Mouse (Mus musculus): ENCODE data around the gene Smarca4.
A peak's percentile ranks its signal among the peaks of the same experiment; 100 is the strongest.

Smarca4 gene

GRCm38 (mm10) chr9:21601073-21601472 is 14.9 kb upstream of the Smarca4 start:
- no peak for DNase-seq (ENCODE audit: low read depth, low spot score)

- DNase-seq (ENCODE audit: low read depth, low spot score) = peak; percentile 76
Observed at GRCm38 (mm10) chr9:21601722-21602399, 14.1 kb upstream of the Smarca4 start.

- no peak for DNase-seq (ENCODE audit: low read depth, low spot score)
Observed at GRCm38 (mm10) chr9:21604119-21604518, 11.8 kb upstream of the Smarca4 start.

GRCm38 (mm10) chr9:21605865-21606264 is 10.1 kb upstream of the Smarca4 start:
- no peak for DNase-seq (ENCODE audit: low read depth, low spot score)

- DNase-seq (ENCODE audit: low read depth, low spot score) = no peak
Observed at GRCm38 (mm10) chr9:21606648-21607047, 9.3 kb upstream of the Smarca4 start.

- DNase-seq (ENCODE audit: low read depth, low spot score) = no peak
Observed at GRCm38 (mm10) chr9:21609861-21610260, 6.1 kb upstream of the Smarca4 start.

- DNase-seq (ENCODE audit: low read depth, low spot score) = no peak
Observed at GRCm38 (mm10) chr9:21614864-21615616, 929 bp upstream of the Smarca4 start.

- peak; percentile 41 for DNase-seq (ENCODE audit: low read depth, low spot score)
Observed at GRCm38 (mm10) chr9:21616232-21616781, 338 bp downstream of the Smarca4 start.

GRCm38 (mm10) chr9:21617066-21617465 is 1.1 kb downstream of the Smarca4 start:
- DNase-seq (ENCODE audit: low read depth, low spot score) = peak; percentile 27

GRCm38 (mm10) chr9:21620229-21620628 is 4.3 kb downstream of the Smarca4 start:
- DNase-seq (ENCODE audit: low read depth, low spot score) = no peak

GRCm38 (mm10) chr9:21622676-21623075 is 6.7 kb downstream of the Smarca4 start:
- no peak for DNase-seq (ENCODE audit: low read depth, low spot score)

- no peak for DNase-seq (ENCODE audit: low read depth, low spot score)
Observed at GRCm38 (mm10) chr9:21625342-21626339, 9.7 kb downstream of the Smarca4 start.

- no peak for DNase-seq (ENCODE audit: low read depth, low spot score)
Observed at GRCm38 (mm10) chr9:21626571-21626970, 10.6 kb downstream of the Smarca4 start.

GRCm38 (mm10) chr9:21627145-21627795 is 11.3 kb downstream of the Smarca4 start:
- no peak for DNase-seq (ENCODE audit: low read depth, low spot score)

GRCm38 (mm10) chr9:21630673-21631072 is 14.7 kb downstream of the Smarca4 start:
- peak; percentile 20 for DNase-seq (ENCODE audit: low read depth, low spot score)

- DNase-seq (ENCODE audit: low read depth, low spot score) = no peak
Observed at GRCm38 (mm10) chr9:21633106-21633505, 17.1 kb downstream of the Smarca4 start.

- DNase-seq (ENCODE audit: low read depth, low spot score) = no peak
Observed at GRCm38 (mm10) chr9:21635639-21636038, 19.7 kb downstream of the Smarca4 start.

- no peak for DNase-seq (ENCODE audit: low read depth, low spot score)
Observed at GRCm38 (mm10) chr9:21639031-21639430, 23.1 kb downstream of the Smarca4 start.

GRCm38 (mm10) chr9:21646366-21646765 is 30.4 kb downstream of the Smarca4 start:
- DNase-seq (ENCODE audit: low read depth, low spot score) = no peak

GRCm38 (mm10) chr9:21647721-21648120 is 31.8 kb downstream of the Smarca4 start:
- DNase-seq (ENCODE audit: low read depth, low spot score) = no peak

- DNase-seq (ENCODE audit: low read depth, low spot score) = no peak
Observed at GRCm38 (mm10) chr9:21652263-21652662, 36.3 kb downstream of the Smarca4 start.
